Comparison of ENCODE assay signal across 16 mouse cellular contexts in the genomic region with DNA sequence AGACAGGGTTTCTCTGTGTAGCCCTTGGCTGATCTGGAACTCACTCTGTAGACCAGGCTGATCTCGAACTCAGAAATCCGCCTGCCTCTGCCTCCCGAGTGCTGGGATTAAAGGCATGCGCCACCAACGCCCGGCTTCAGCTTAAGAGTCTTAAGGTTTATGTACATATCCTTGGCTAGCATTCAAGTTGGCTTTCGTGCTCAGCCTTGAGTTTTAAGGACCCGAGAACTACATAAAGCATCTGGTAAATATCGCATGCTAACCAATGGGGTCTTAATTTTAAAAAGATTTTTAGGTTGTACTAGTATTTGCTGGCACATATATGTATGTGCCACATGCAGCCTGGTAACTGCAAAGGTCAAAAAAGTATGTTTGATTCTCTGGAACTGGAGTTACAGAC. TPM values are rescaled to one million over a fixed set of nuclear protein-coding genes. Genes with fewer than 3 reads are reported as not detected.
DNase-seq lines count a peak whose midpoint lies in the region; ATAC-seq and TF ChIP-seq lines count a peak whose summit lies in the region.
"Had no signal": no experiment of that assay in that cellular context is flagged by ENCODE, and none has a peak within 500 bp of the region (broad histone marks: within the 10 kb centered on the region; RNA-seq: fewer than 3 reads in every experiment).

No protein-coding gene starts in this region.

- no peak for TF ChIP-seq CTCF in forebrain, postnatal 0 days (IDR thresholded peaks at IDR 0.05; ENCODE audit: low read depth)
- TF ChIP-seq CTCF in MEL (IDR thresholded peaks at IDR 0.05 in 2 of 3, conservative IDR thresholded peaks at IDR 0.05 in 1 of 3; ENCODE audit: control insufficient read depth in 1 of 3, insufficient read depth in 1 of 3, low read depth in 2 of 3, low read length in 3 of 3, poor library complexity in 1 of 3, severe bottlenecking in 1 of 3), result no peak
- no peak for TF ChIP-seq CTCF in liver, embryonic 14.5 days (IDR thresholded peaks at IDR 0.05; ENCODE audit: low read depth)

- intact Hi-C loops in left cerebral cortex, postnatal 14 days (cut with DNase I), result no loop called here

- no peak for ATAC-seq in forebrain, postnatal 0 days
- no peak for ATAC-seq in liver, embryonic 11.5 days (replicated peaks; ENCODE audit: low FRiP score)
- no peak for ATAC-seq in liver, embryonic 14.5 days (ENCODE audit: insufficient read depth)
- ATAC-seq: Patski had no signal

- 93% methylated on average over 9 of the region's 9 CpGs for WGBS in forebrain, embryonic 10.5 days
- 92% methylated on average over 9 of the region's 9 CpGs for WGBS in forebrain, postnatal 0 days
- WGBS in liver, embryonic 11.5 days, result 92% methylated on average over 9 of the region's 9 CpGs
- 87% methylated on average over 9 of the region's 9 CpGs for WGBS in liver, embryonic 14.5 days (ENCODE audit: insufficient replicate concordance)

- TF ChIP-seq EP300 in MEL (IDR thresholded peaks at IDR 0.05; ENCODE audit: low read depth in 1 of 2, low read length in 2 of 2), result no peak
- no peak for TF ChIP-seq EP300 in liver, embryonic 14.5 days (IDR thresholded peaks at IDR 0.05; ENCODE audit: low read depth)

- H3K27me3 ChIP-seq in forebrain, embryonic 10.5 days (ENCODE audit: poor library complexity, severe bottlenecking), result no peaks in the 10 kb centered on the region
- no peaks in the 10 kb centered on the region for H3K27me3 ChIP-seq in forebrain, postnatal 0 days (ENCODE audit: insufficient read depth, low read length)
- H3K27me3 ChIP-seq in liver, embryonic 11.5 days (replicated peaks; ENCODE audit: control insufficient read depth, insufficient read depth, low read length), result no peaks in the 10 kb centered on the region
- no peaks in the 10 kb centered on the region for H3K27me3 ChIP-seq in MEL (ENCODE audit: control insufficient read depth in 1 of 2, insufficient read depth in 2 of 2, low read length in 2 of 2)
- no peaks in the 10 kb centered on the region for H3K27me3 ChIP-seq in liver, embryonic 14.5 days (ENCODE audit: control insufficient read depth, insufficient read depth, low read length)
- H3K27me3 ChIP-seq: forebrain, embryonic 12.5 days; limb, embryonic 15.5 days; Patski had no signal

- H3K4me3 ChIP-seq in forebrain, embryonic 10.5 days, result peak overlapping the region; percentile 85; the same call in 1 of the 2 replicates
- H3K4me3 ChIP-seq in forebrain, postnatal 0 days (ENCODE audit: low read depth, low read length), result no peak overlapping the region
- H3K4me3 ChIP-seq in liver, embryonic 11.5 days (ENCODE audit: low read depth, low read length), result no peak overlapping the region
- H3K4me3 ChIP-seq in MEL (ENCODE audit: control insufficient read depth in 1 of 2, insufficient read depth in 1 of 2, low read depth in 2 of 2, low read length in 2 of 2), result no peak overlapping the region
- peak overlapping the region in 1 of 2 experiments; percentile 83; a peak in 1 of 4 replicates for H3K4me3 ChIP-seq in liver, embryonic 14.5 days (ENCODE audit: insufficient read depth in 1 of 2, low read depth in 2 of 2, low read length in 2 of 2)

- H3K9ac ChIP-seq in forebrain, postnatal 0 days, result no peak overlapping the region
- H3K9ac ChIP-seq in liver, embryonic 11.5 days (ENCODE audit: low read depth, low read length), result no peak overlapping the region
- H3K9ac ChIP-seq in MEL (ENCODE audit: control insufficient read depth, low read depth, low read length, poor library complexity, severe bottlenecking), result no peak overlapping the region; the same call in 1 of the 2 replicates
- no peak overlapping the region for H3K9ac ChIP-seq in liver, embryonic 14.5 days (replicated peaks)

- no peaks in the 10 kb centered on the region for H3K9me3 ChIP-seq in forebrain, embryonic 10.5 days
- no peaks in the 10 kb centered on the region for H3K9me3 ChIP-seq in forebrain, postnatal 0 days (ENCODE audit: low read length)
- H3K9me3 ChIP-seq in liver, embryonic 11.5 days (ENCODE audit: control insufficient read depth, low read length), result no peaks in the 10 kb centered on the region
- H3K9me3 ChIP-seq in MEL (replicated peaks; ENCODE audit: insufficient read depth, low read length), result no peaks in the 10 kb centered on the region
- no peaks in the 10 kb centered on the region for H3K9me3 ChIP-seq in liver, embryonic 14.5 days (ENCODE audit: control insufficient read depth, low read length)
- H3K9me3 ChIP-seq: forebrain, embryonic 12.5 days; limb, embryonic 15.5 days had no signal

- TF ChIP-seq RAD21 in MEL (IDR thresholded peaks at IDR 0.05; ENCODE audit: low read depth, low read length), result no peak

- TF ChIP-seq POLR2A in MEL (IDR thresholded peaks at IDR 0.05; ENCODE audit: control insufficient read depth in 1 of 2, insufficient read depth in 1 of 2, low read depth in 1 of 2, low read length in 2 of 2, poor library complexity in 1 of 2), result no peak

- H3K27ac ChIP-seq in forebrain, embryonic 10.5 days, result no peak overlapping the region
- no peak overlapping the region for H3K27ac ChIP-seq in forebrain, postnatal 0 days (ENCODE audit: low read depth, low read length)
- H3K27ac ChIP-seq in liver, embryonic 11.5 days (ENCODE audit: low read depth, low read length), result no peak overlapping the region
- H3K27ac ChIP-seq in MEL (ENCODE audit: control insufficient read depth, low read depth, low read length), result no peak overlapping the region
- no peak overlapping the region for H3K27ac ChIP-seq in liver, embryonic 14.5 days

- no peak overlapping the region for H3K4me2 ChIP-seq in forebrain, postnatal 0 days (ENCODE audit: low read depth)
- peak overlapping the region; percentile 28; the same call in 1 of the 2 replicates for H3K4me2 ChIP-seq in liver, embryonic 11.5 days
- H3K4me2 ChIP-seq in liver, embryonic 14.5 days (ENCODE audit: low read depth), result peak overlapping the region; percentile 99

- H3K36me3 ChIP-seq in forebrain, embryonic 10.5 days (replicated peaks), result peaks cover 36% of the 10 kb centered on the region
- H3K36me3 ChIP-seq in forebrain, postnatal 0 days (ENCODE audit: insufficient read depth), result peaks cover 9% of the 10 kb centered on the region; the same call in 1 of the 2 replicates
- peaks cover 8% of the 10 kb centered on the region; the same call in 1 of the 2 replicates for H3K36me3 ChIP-seq in liver, embryonic 11.5 days (ENCODE audit: control insufficient read depth, insufficient read depth, low read length)
- peaks cover 8 to 54% of the 10 kb centered on the region in 2 experiments for H3K36me3 ChIP-seq in MEL (ENCODE audit: control insufficient read depth in 1 of 2, insufficient read depth in 2 of 2, low read length in 2 of 2)
- peaks cover 29% of the 10 kb centered on the region for H3K36me3 ChIP-seq in liver, embryonic 14.5 days (replicated peaks; ENCODE audit: control insufficient read depth, insufficient read depth, low read depth)

- peaks cover 40% of the 10 kb centered on the region for H3K4me1 ChIP-seq in forebrain, embryonic 10.5 days
- peaks cover 19% of the 10 kb centered on the region for H3K4me1 ChIP-seq in forebrain, postnatal 0 days (ENCODE audit: insufficient read depth)
- peaks cover 22% of the 10 kb centered on the region for H3K4me1 ChIP-seq in liver, embryonic 11.5 days (replicated peaks; ENCODE audit: control insufficient read depth, insufficient read depth, low read length)
- peaks cover 8 to 20% of the 10 kb centered on the region in 2 experiments for H3K4me1 ChIP-seq in MEL (ENCODE audit: control insufficient read depth in 1 of 2, insufficient read depth in 2 of 2, low read length in 2 of 2)
- H3K4me1 ChIP-seq in liver, embryonic 14.5 days (replicated peaks; ENCODE audit: control insufficient read depth in 2 of 2, insufficient read depth in 2 of 2, low read length in 1 of 2), result peaks cover 21 to 30% of the 10 kb centered on the region in 2 experiments

- H3K79me2 ChIP-seq in MEL (ENCODE audit: control insufficient read depth, insufficient read depth, low read length, poor library complexity), result peaks cover 34% of the 10 kb centered on the region

- no peak for DNase-seq in forebrain, embryonic 10.5 days (ENCODE audit: extremely low spot score, low spot score)
- no peak for DNase-seq in forebrain, postnatal 0 days
- DNase-seq in liver, embryonic 11.5 days (ENCODE audit: low spot score), result no peak
- no peak for DNase-seq in liver
- DNase-seq in MEL (ENCODE audit: low read depth, low spot score), result no peak
- no peak for DNase-seq in liver, embryonic 14.5 days (ENCODE audit: low read depth in 3 of 3, low spot score in 3 of 3)
- DNase-seq in left cerebral cortex, adult 18-20 months (ENCODE audit: low spot score in 2 of 2), result no peak
- no peak for DNase-seq in left cerebral cortex, postnatal 14 days (ENCODE audit: low spot score in 2 of 2)
- DNase-seq: adrenal gland, adult 2 months; B cell, adult 2 months; gastrocnemius, postnatal 36 days; layer of hippocampus, adult 9-11 months; thymus, postnatal 14 days had no signal

RNA-seq across cellular contexts. Expression of a gene that starts 0.9 kb away (rescaled TPM):
- polyA plus RNA-seq in forebrain, embryonic 10.5 days (2016; fragmentation: Nextera tagmentation; extraction: Ambion mirVana), result 66.4 and 67.0 TPM in 2 replicates
- 200 and 230 TPM in 2 replicates for total RNA-seq in forebrain, postnatal 0 days (2014; rRNA removed)
- polyA plus RNA-seq in forebrain, postnatal 0 days (2015; fragmentation: Nextera tagmentation; extraction: Ambion mirVana), result 76.4 and 110 TPM in 2 replicates
- polyA plus RNA-seq in liver, embryonic 11.5 days (2014; fragmentation: Nextera tagmentation; extraction: Ambion mirVana), result 52.2 and 56.3 TPM in 2 replicates
- 60.6 and 63.4 TPM in 2 replicates for total RNA-seq in MEL (2012; rRNA removed)
- 100 to 1,000 TPM in 1 of 2 experiments, 10 to 100 TPM in 1; 68.9 to 165 TPM for polyA plus RNA-seq in MEL (2012; ENCODE audit: insufficient read depth in 1 of 2, insufficient read length in 2 of 2, low read depth in 1 of 2, low replicate concordance in 2 of 2, missing spikeins in 1 of 2)
- 10.5 and 11.7 TPM in 2 replicates for polyA plus RNA-seq in liver, embryonic 14.5 days (2012; rRNA removed)
- polyA plus RNA-seq in liver, embryonic 14.5 days (2014; fragmentation: Nextera tagmentation; extraction: Ambion mirVana), result 20.9 and 22.3 TPM in 2 replicates
- total RNA-seq in left cerebral cortex, adult 18-20 months (2021), result 100 to 1,000 TPM; 280 to 293 TPM
- total RNA-seq in left cerebral cortex, postnatal 14 days (2021), result 100 to 1,000 TPM; 304 to 324 TPM

RNA-seq across cellular contexts. Expression of a gene that starts 2.7 kb away (rescaled TPM):
- polyA plus RNA-seq in forebrain, embryonic 10.5 days (2016; fragmentation: Nextera tagmentation; extraction: Ambion mirVana), result 16.4 and 16.6 TPM in 2 replicates
- total RNA-seq in forebrain, postnatal 0 days (2014; rRNA removed), result 8.8 and 12.8 TPM in 2 replicates
- polyA plus RNA-seq in forebrain, postnatal 0 days (2015; fragmentation: Nextera tagmentation; extraction: Ambion mirVana), result 14.6 and 16.2 TPM in 2 replicates
- polyA plus RNA-seq in liver, embryonic 11.5 days (2014; fragmentation: Nextera tagmentation; extraction: Ambion mirVana), result 12.4 and 13.7 TPM in 2 replicates
- total RNA-seq in MEL (2012; rRNA removed), result 8.2 and 8.4 TPM in 2 replicates
- 10 to 100 TPM in 1 of 2 experiments, not detected in 1; 11.8 TPM for polyA plus RNA-seq in MEL (2012; ENCODE audit: insufficient read depth in 1 of 2, insufficient read length in 2 of 2, low read depth in 1 of 2, low replicate concordance in 2 of 2, missing spikeins in 1 of 2)
- polyA plus RNA-seq in liver, embryonic 14.5 days (2012; rRNA removed), result 3.1 and 3.4 TPM in 2 replicates
- polyA plus RNA-seq in liver, embryonic 14.5 days (2014; fragmentation: Nextera tagmentation; extraction: Ambion mirVana), result 4.2 and 4.8 TPM in 2 replicates
- total RNA-seq in left cerebral cortex, adult 18-20 months (2021), result 10 to 100 TPM in 1 of 2 experiments, 1 to 10 TPM in 1; 7.0 to 10.1 TPM
- 10 to 100 TPM in 1 of 2 experiments, 1 to 10 TPM in 1; 9.7 to 11.1 TPM for total RNA-seq in left cerebral cortex, postnatal 14 days (2021)

RNA-seq across cellular contexts. Expression of a gene that starts 13.2 kb away (rescaled TPM):
- 0.15 and 0.19 TPM in 2 replicates for polyA plus RNA-seq in forebrain, embryonic 10.5 days (2016; fragmentation: Nextera tagmentation; extraction: Ambion mirVana)
- not detected in 2 replicates for total RNA-seq in forebrain, postnatal 0 days (2014; rRNA removed)
- not detected in 2 replicates for polyA plus RNA-seq in forebrain, postnatal 0 days (2015; fragmentation: Nextera tagmentation; extraction: Ambion mirVana)
- 2.1 and 2.4 TPM in 2 replicates for polyA plus RNA-seq in liver, embryonic 11.5 days (2014; fragmentation: Nextera tagmentation; extraction: Ambion mirVana)
- 0.04 and 0.07 TPM in 2 replicates for total RNA-seq in MEL (2012; rRNA removed)
- under 1 TPM in 1 of 2 experiments, not detected in 1; 0.19 TPM for polyA plus RNA-seq in MEL (2012; ENCODE audit: insufficient read depth in 1 of 2, insufficient read length in 2 of 2, low read depth in 1 of 2, low replicate concordance in 2 of 2, missing spikeins in 1 of 2)
- 11.4 and 15.4 TPM in 2 replicates for polyA plus RNA-seq in liver, embryonic 14.5 days (2012; rRNA removed)
- polyA plus RNA-seq in liver, embryonic 14.5 days (2014; fragmentation: Nextera tagmentation; extraction: Ambion mirVana), result 29.3 and 30.4 TPM in 2 replicates
- under 1 TPM in 1 of 2 experiments, not detected in 1; 0.09 TPM for total RNA-seq in left cerebral cortex, adult 18-20 months (2021)
- total RNA-seq in left cerebral cortex, postnatal 14 days (2021), result not detected
- total RNA-seq: adrenal gland, adult 2 months; gastrocnemius, postnatal 36 days had no signal
- polyA plus RNA-seq: adrenal gland, adult 2 months; Patski had no signal
